Mouse (Mus musculus): ENCODE measurements around the gene Apod. TPM values are rescaled to one million over a fixed set of nuclear protein-coding genes. Genes with fewer than 3 reads are reported as not detected.

Gene Apod
- polyA plus RNA-seq, 1 experiment from 2014 or later: 0.60 TPM

DNA sequence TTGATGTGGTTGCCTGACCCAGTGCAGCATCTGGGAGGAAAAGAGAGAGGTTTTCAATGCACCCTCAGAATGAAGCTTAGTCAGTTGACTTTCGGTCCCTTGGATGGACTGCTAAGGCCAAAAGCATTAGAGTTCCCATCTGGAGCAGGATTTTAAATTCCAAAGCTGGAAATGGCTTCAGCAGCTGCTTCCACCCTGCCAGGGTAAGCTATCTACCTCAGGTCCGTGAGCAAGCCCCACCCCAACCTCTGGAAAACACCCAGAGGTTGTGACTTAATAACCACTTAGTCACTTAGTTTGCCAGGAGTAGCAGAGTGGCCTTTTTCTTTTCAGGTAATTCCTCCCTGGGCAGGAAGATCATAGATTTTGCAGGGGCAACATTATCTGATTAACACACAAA lies 36.5 kb downstream of the Apod start:
- no peak overlapping the region for H3K27ac ChIP-seq
- no peaks in the 10 kb centered on the region for H3K9me3 ChIP-seq
- no peaks in the 10 kb centered on the region for H3K36me3 ChIP-seq
- no peak for ATAC-seq (ENCODE audit: borderline replicate concordance, extremely low read depth, low FRiP score, low TSS enrichment)
- no peak overlapping the region for H3K4me2 ChIP-seq
- WGBS: 57% methylated on average over 2 of the region's 2 CpGs
- H3K27me3 ChIP-seq: no peaks in the 10 kb centered on the region
- no peak overlapping the region for H3K4me3 ChIP-seq
- no peak overlapping the region for H3K9ac ChIP-seq
- H3K4me1 ChIP-seq: peaks cover 29% of the 10 kb centered on the region

DNA sequence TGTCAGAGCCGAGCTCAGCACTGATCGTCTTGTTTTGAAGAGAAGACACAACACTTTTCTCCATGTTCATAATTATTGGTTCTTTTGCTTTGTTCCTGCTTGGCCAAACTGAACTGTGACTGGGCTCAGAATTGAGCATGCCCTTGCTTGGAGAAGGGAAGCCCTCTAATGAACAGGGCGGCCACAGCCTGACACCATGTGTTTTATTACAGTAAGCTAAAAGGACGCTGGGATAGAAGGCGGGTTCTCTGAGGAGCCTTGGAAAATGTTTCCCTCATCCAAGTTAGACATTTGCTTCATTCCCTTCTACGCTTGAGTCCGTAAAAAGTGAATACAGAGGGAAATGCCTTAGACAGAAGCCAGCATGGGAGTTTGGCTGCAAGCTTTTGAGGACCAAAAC lies 37.6 kb downstream of the Apod start:
- Histone ChIP-seq H3K36me3 (no peaks in the 10 kb centered on the region), H3K9ac (no peak overlapping the region), H3K4me3 (no peak overlapping the region), H3K27me3 (no peaks in the 10 kb centered on the region), H3K4me2 (no peak overlapping the region), H3K9me3 (no peaks in the 10 kb centered on the region), H3K27ac (peak overlapping the region; percentile 85), H3K4me1 (peaks cover 39% of the 10 kb centered on the region)
- ATAC-seq (ENCODE audit: borderline replicate concordance, extremely low read depth, low FRiP score, low TSS enrichment): no peak
- WGBS: 71% methylated on average over 7 of the region's 7 CpGs

- Histone ChIP-seq H3K4me2 (no peak overlapping the region), H3K9ac (no peak overlapping the region), H3K4me3 (no peak overlapping the region), H3K27ac (peak overlapping the region; percentile 85), H3K9me3 (no peaks in the 10 kb centered on the region), H3K36me3 (no peaks in the 10 kb centered on the region), H3K4me1 (peaks cover 39% of the 10 kb centered on the region), H3K27me3 (no peaks in the 10 kb centered on the region)
- WGBS: 45% methylated on average over 7 of the region's 7 CpGs
- ATAC-seq (ENCODE audit: borderline replicate concordance, extremely low read depth, low FRiP score, low TSS enrichment): no peak
These were observed 38.1 kb downstream of the Apod start for GRCm38 (mm10) chr16:31276539-31276938.

DNA sequence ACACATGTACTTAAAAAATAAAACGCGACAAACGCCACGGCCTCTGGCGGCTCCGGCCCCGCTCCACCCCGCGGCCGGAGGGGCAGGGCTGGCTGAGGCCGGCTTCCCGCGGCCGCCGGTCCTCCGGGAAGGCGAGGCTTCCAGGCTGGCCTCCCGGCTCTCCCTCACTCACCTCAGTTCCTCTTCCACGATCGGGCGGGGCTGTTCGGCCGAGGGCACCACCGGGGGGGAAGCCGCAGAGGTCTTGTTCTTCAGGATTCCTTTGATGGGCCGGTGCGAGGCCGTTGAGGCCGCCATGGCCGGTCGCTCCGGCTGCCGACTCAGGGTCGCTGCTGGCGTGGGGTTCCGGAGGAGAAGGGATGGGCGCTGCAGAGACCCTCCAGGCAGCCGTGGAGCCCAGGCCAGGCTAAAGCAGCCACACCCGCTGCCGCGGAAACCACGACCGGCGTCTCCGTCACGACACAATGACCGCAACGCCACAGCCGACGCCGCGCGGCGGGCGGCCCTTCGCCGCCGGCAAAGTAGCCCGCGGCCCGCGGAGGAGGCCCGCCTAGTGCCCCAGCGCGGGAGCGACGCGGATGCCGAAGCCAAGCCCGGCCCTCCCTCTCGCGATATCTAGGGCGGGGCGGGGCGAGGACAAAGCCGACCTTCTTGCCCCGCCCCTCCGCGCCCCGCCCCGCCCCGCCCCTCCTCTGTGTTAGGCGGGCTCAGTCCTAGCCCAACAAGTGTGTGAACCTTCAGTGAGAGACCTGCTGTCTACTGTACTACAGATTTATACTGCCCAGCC lies 39.7 kb downstream of the Apod start, which contains the start of gene Ppp1r2:
Ppp1r2 (minus strand) TSS at position 604 of the 787 bp plus-strand sequence.
- Histone ChIP-seq H3K4me1 (peaks cover 45% of the 10 kb centered on the region), H3K4me3 (peak within 1 kb of the TSS; percentile 90), H3K27me3 (no peaks in the 10 kb centered on the region), H3K9ac (peak within 1 kb of the TSS; percentile 99), H3K27ac (peak within 1 kb of the TSS; percentile 95), H3K36me3 (no peaks in the 10 kb centered on the region), H3K9me3 (no peaks in the 10 kb centered on the region), H3K4me2 (peak within 1 kb of the TSS; percentile 61)
- WGBS: under 1% methylated on average over 82 of the region's 83 CpGs
- ATAC-seq (ENCODE audit: borderline replicate concordance, extremely low read depth, low FRiP score, low TSS enrichment): peak; percentile 98

GRCm38 (mm10) chr16:31274084-31274483 lies 40.5 kb downstream of the Apod start:
- peak overlapping the region; percentile 95 for H3K27ac ChIP-seq
- H3K4me2 ChIP-seq: peak overlapping the region; percentile 61
- no peaks in the 10 kb centered on the region for H3K9me3 ChIP-seq
- peak overlapping the region; percentile 90 for H3K4me3 ChIP-seq
- H3K9ac ChIP-seq: peak overlapping the region; percentile 99
- no peaks in the 10 kb centered on the region for H3K36me3 ChIP-seq
- H3K27me3 ChIP-seq: no peaks in the 10 kb centered on the region
- no peak for ATAC-seq (ENCODE audit: borderline replicate concordance, extremely low read depth, low FRiP score, low TSS enrichment)
- H3K4me1 ChIP-seq: peaks cover 45% of the 10 kb centered on the region
- under 1% methylated on average over 6 of the region's 6 CpGs for WGBS

- no peak overlapping the region for H3K27ac ChIP-seq
- peaks cover 9% of the 10 kb centered on the region for H3K36me3 ChIP-seq
- H3K9ac ChIP-seq: no peak overlapping the region
- ATAC-seq (ENCODE audit: borderline replicate concordance, extremely low read depth, low FRiP score, low TSS enrichment): no peak
- no peak overlapping the region for H3K4me3 ChIP-seq
- no peaks in the 10 kb centered on the region for H3K9me3 ChIP-seq
- H3K4me2 ChIP-seq: no peak overlapping the region
- H3K27me3 ChIP-seq: no peaks in the 10 kb centered on the region
- peaks cover 6% of the 10 kb centered on the region; the same call in 1 of the 2 replicates for H3K4me1 ChIP-seq
- WGBS: 90% methylated on average over 2 of the region's 2 CpGs
These were observed 47.9 kb downstream of the Apod start for GRCm38 (mm10) chr16:31266692-31267091.

- H3K36me3 ChIP-seq: peaks cover 58% of the 10 kb centered on the region
- no peak for ATAC-seq (ENCODE audit: borderline replicate concordance, extremely low read depth, low FRiP score, low TSS enrichment)
These were observed 58.5 kb downstream of the Apod start for GRCm38 (mm10) chr16:31256151-31256550.

DNA sequence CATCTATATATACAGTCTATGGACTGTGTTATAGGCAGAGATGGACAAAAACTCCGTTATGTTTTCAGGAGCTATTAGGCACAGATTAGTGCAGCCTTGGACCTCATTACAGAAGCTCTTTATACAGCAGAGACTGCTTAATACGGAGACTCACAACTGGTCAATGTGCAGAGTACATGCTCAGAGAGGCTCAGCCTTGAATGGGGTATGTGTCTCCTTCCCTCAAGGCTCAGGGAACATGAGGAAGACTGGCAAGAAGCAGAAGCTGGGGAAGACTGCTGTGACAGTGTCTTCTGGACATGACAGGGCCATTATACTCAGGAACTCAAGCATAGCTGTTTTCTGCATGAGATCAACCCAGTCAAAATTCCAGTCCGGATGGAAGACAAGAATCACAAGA lies 58.9 kb downstream of the Apod start:
- H3K4me3 ChIP-seq: no peak overlapping the region
- no peak overlapping the region for H3K9ac ChIP-seq
- H3K27me3 ChIP-seq: no peaks in the 10 kb centered on the region
- no peak overlapping the region for H3K4me2 ChIP-seq
- H3K27ac ChIP-seq: no peak overlapping the region
- peaks cover 54% of the 10 kb centered on the region for H3K36me3 ChIP-seq
- WGBS: 78% methylated on average over 3 of the region's 3 CpGs
- no peaks in the 10 kb centered on the region for H3K9me3 ChIP-seq
- ATAC-seq (ENCODE audit: borderline replicate concordance, extremely low read depth, low FRiP score, low TSS enrichment): no peak
- no peaks in the 10 kb centered on the region for H3K4me1 ChIP-seq

More at GRCm38 (mm10) chr16:31256151-31256550, 58.5 kb downstream of the Apod start:
- Histone ChIP-seq H3K27me3 (no peaks in the 10 kb centered on the region), H3K4me3 (no peak overlapping the region), H3K4me2 (no peak overlapping the region), H3K9me3 (no peaks in the 10 kb centered on the region), H3K4me1 (no peaks in the 10 kb centered on the region), H3K9ac (no peak overlapping the region), H3K27ac (no peak overlapping the region)
- 83% methylated on average over 2 of the region's 2 CpGs for WGBS

- Histone ChIP-seq H3K27ac (no peak overlapping the region), H3K27me3 (no peaks in the 10 kb centered on the region), H3K36me3 (peaks cover 5% of the 10 kb centered on the region), H3K4me2 (no peak overlapping the region), H3K4me1 (no peaks in the 10 kb centered on the region), H3K9me3 (no peaks in the 10 kb centered on the region), H3K4me3 (no peak overlapping the region), H3K9ac (no peak overlapping the region)
- no peak for ATAC-seq (ENCODE audit: borderline replicate concordance, extremely low read depth, low FRiP score, low TSS enrichment)
- WGBS: 78% methylated on average over 3 of the region's 3 CpGs
These were observed 65.2 kb downstream of the Apod start for GRCm38 (mm10) chr16:31249401-31249800.

- ATAC-seq (ENCODE audit: borderline replicate concordance, extremely low read depth, low FRiP score, low TSS enrichment): no peak
- Histone ChIP-seq H3K9me3 (no peaks in the 10 kb centered on the region), H3K4me2 (no peak overlapping the region), H3K4me1 (no peaks in the 10 kb centered on the region), H3K9ac (no peak overlapping the region), H3K27ac (no peak overlapping the region), H3K27me3 (no peaks in the 10 kb centered on the region), H3K36me3 (peaks cover 5% of the 10 kb centered on the region), H3K4me3 (no peak overlapping the region)
- WGBS: 82% methylated on average over 13 of the region's 13 CpGs
These were observed 65.9 kb downstream of the Apod start for GRCm38 (mm10) chr16:31248717-31249116.

GRCm38 (mm10) chr16:31247442-31247841 lies 67.2 kb downstream of the Apod start:
- Histone ChIP-seq H3K27ac (no peak overlapping the region), H3K4me2 (no peak overlapping the region), H3K4me3 (no peak overlapping the region), H3K9ac (no peak overlapping the region), H3K4me1 (no peaks in the 10 kb centered on the region), H3K9me3 (no peaks in the 10 kb centered on the region), H3K27me3 (no peaks in the 10 kb centered on the region), H3K36me3 (no peaks in the 10 kb centered on the region)
- ATAC-seq (ENCODE audit: borderline replicate concordance, extremely low read depth, low FRiP score, low TSS enrichment): no peak
- WGBS: 62% methylated on average over 7 of the region's 7 CpGs

Measured in lung, embryonic 15.5 days (tissue).